Mouse (Mus musculus) urinary bladder, adult 2 months (tissue): ENCODE data around the gene Tnfsf12. TPM values are rescaled to one million over a fixed set of nuclear protein-coding genes. Genes with fewer than 3 reads are reported as not detected.

Experiments
- DNase-seq: peaks from one replicate; pipeline ENCODE4 v3.0.0; 2022; ENCODE audit warnings: low spot score
- polyA plus RNA-seq: library from polyadenylated mRNA; depleted of rRNA; stranded (reverse); fragments of >200 nt; gene quantifications from 2 replicates; pipeline ENCODE4 v1.2.3, GENCODE M21; 2012

Tnfsf12 gene
- polyA plus RNA-seq, 1 experiment = 85.4 TPM

DNA sequence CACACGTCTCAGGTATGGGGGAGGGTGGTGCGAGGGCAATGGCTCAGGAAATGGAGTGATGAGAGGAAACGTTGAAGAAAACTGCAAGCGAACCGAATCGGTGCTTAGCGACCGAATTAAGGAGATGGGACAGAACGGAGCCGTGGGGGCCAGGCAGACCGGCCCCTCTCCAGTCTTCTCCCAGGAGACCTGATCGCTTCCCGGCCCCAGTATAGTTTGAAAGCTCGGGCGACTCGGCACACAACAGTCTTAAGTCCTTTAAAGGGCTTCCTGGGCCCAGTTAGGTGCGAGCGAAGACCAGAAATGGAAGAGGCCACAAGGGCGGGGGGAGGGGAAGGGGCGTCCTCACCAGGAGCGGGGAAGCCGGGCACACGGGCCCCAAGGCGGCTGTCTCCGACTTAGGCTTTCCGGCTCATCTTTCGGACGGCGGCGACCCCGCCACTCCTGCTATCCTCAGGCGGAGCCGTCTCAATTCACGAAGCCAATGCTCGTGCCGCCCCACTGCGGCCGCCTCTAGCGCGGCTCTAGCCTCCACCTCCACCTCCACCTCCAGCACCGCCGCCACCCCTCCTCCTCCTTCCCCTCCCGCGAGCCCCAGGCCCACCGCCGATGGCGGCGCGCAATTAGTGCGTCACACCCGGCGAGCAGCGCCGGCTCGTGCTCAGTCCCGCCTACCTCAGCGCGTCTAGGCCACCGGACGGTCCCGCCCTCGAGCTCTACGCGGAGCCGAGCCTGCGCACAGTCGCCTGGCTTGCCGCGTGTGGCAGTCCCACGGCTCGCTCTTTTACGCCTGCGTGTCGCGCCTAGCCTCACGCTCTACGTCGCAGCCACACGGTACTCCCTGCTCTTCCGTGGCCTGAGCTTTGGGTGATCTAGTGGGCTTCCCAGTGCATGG, 14.1 kb downstream of the Tnfsf12 start, which contains the start of gene Senp3:
Gene Senp3 (minus strand): TSS at position 771 of the 895 bp plus-strand sequence.
- peak; percentile 93 for DNase-seq

GRCm38 (mm10) chr11:69680136-69680855, 15.4 kb downstream of the Tnfsf12 start:
- DNase-seq = no peak

- DNase-seq = no peak
These were observed 16.5 kb downstream of the Tnfsf12 start for GRCm38 (mm10) chr11:69679144-69679543.

GRCm38 (mm10) chr11:69672211-69672706, 23.4 kb downstream of the Tnfsf12 start, which contains the start of gene Eif4a1:
Gene Eif4a1 (minus strand): TSS chr11:69672423.
- peak; percentile 97 for DNase-seq

GRCm38 (mm10) chr11:69671726-69672124, 23.9 kb downstream of the Tnfsf12 start:
- DNase-seq = no peak

DNA sequence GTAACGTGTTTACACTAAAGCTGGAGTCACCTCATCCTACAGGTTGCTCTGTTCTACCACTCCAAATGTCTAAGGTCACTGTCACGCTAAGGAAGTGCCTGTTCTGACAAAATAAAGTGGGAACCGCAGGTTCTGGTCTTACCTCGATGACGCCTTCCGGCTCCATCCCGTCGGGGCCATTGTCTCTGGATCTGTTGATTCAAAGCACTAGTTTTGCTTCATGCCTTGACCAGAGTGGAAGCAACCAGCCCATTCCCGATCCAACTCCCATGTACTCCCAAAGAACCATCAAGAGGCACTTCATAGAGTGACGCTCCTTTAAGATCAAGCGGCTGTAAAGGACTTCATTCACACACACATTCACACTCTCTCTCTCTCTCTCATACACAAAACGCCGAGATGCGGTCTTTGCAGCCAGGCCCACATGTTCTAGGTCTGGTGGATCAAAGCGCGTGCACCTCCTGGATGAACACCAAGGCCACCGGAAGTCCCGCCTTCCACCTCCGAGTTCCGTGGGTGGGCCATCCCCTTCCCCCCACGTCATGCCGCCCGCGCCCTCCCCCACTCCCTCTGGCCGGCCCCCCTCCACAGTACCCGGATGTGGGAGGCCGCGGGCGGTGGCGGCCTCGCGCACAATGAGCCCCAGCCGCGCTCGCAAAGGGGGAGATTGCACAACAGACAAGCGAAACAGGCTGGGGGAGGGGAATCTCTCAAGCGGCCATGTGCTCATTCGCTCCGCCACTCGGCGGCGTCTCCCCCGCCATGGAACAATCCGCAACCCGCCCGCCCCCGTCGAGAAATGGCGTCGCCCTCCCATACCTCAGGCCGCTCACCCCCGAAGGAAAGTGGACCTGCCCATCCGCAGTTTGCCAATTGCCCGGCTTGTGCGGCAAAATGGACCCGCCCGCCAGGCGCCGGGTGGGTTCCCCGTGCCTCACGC, 24.6 kb downstream of the Tnfsf12 start:
- DNase-seq = peak; percentile 89

DNA sequence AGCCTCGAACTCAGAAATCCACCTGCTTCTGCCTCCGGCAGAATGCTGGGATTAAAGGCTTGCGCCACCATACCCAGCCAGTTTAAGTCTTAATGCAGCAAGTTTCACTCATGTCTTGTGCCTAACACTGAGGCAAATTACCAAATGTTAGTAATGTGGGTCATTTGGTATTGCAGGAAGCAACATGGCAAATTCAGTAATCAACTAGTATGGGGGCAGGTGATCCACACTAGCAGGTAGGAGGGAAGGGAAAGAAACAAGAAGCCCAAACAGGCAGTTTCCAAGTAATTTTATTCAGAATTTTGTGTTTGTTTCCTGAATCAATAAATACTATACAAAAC, 29.0 kb downstream of the Tnfsf12 start:
- DNase-seq = no peak

- DNase-seq = no peak
These were observed 29.5 kb downstream of the Tnfsf12 start, which contains the start of gene Cd68 for GRCm38 (mm10) chr11:69665961-69666664. Gene Cd68 (minus strand): TSS chr11:69666153.

GRCm38 (mm10) chr11:69665457-69665960, 30.1 kb downstream of the Tnfsf12 start:
- no peak for DNase-seq

DNA sequence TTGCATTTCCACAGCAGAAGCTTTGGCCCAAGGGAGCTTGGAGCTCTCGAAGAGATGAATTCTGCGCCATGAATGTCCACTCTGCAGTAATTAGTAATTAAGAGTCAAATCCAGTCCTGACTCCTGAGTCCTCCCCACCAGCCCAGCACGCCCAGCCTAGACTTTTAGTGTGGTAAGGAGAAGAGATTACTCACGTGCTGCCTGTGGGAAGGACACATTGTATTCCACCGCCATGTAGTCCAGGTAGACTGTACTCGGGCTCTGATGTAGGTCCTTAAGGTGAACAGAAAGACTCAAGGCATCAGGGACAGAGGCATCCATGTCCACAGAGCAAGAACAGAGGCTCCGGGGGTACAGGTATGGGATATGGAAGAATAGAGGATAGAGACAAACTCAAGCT, 30.8 kb downstream of the Tnfsf12 start:
- DNase-seq = no peak

DNA sequence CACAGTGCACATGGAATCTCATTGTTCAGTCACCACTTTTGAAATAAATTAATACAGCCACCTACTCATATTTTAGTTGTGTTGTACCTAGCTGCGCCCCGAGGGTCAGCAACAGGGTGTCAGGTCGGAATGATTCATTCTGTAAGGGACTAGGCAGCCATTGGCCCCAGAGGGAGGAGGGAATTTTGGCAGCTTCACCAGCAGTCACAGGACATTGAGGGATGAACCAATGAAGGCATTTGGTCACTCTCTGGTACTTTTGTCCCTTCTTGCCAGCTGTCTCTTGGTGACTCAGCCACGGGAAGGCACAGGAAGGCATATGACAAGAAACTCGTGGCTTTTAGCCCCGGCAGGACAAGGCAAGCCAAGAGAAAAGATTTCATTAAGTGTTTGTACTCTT, 31.9 kb downstream of the Tnfsf12 start:
- DNase-seq = no peak

GRCm38 (mm10) chr11:69662967-69663671, 32.5 kb downstream of the Tnfsf12 start:
- DNase-seq = no peak

- DNase-seq = peak; percentile 91
These were observed 33.3 kb downstream of the Tnfsf12 start, which contains the start of gene Mpdu1 for GRCm38 (mm10) chr11:69662213-69662966. Gene Mpdu1 (minus strand): TSS chr11:69662642.

- DNase-seq = no peak
These were observed 34.3 kb downstream of the Tnfsf12 start for GRCm38 (mm10) chr11:69661221-69661881.

GRCm38 (mm10) chr11:69657462-69657881, 38.2 kb downstream of the Tnfsf12 start:
- no peak for DNase-seq

DNA sequence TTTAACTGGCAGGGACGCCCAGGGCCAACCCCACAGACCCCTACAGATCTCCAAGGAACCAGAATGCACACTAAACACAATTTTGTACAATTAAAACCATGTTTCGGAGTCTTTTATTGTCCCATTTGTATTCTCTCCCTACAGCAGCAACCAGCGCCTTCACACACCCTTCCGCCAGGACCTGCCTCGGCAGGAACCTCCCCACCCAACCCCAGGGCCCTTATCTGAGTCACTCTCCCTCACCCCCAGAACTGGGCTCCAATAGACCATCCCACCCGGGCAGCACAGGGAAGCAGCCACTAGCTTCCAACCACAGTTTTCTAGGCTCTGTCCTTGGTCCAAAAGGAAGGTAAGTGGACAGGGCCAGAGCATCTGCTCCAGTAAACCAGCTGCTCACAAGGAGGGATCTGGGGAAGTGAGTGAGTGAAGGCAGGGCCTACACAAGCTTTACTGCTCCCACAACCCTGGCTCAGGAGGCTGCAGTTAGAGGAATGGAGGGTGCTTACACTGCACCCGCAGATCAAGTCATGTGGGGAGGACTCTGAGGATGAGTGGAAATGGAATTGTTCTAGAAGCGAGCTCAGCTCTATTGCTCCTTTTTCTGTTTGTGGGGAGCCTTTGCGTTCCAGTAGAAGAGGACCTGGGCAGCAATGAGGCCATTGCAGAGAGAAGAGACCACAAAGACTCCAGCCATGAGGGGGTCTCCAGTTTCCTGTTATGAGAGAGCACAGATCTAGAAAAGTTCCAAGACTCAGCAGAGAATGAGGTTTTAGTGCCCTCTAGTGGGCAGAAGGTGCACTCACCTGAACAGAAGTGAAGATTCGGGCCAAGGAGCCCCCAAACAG, 38.8 kb downstream of the Tnfsf12 start:
- DNase-seq = no peak

DNA sequence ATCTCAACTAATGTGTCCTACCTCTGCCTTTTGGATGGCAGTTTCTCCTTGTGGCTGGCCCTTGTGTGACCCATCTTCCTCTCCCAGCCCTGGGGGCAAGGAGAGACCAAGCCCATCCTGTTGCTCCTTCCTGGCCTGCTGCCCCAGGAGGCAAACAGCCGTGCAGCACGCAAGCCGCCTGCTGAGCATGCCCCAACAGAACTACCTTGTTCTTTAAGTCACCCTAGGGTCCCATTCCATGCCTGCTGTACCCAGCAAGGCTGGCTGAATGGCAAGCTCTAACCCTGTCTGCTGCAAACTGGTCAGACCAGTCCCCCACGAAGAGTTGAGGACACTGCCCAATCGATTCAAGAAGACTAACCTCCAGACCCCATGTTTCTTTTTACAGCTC, 39.6 kb downstream of the Tnfsf12 start:
- DNase-seq = peak; percentile 62
